Mouse (Mus musculus): ENCODE results near the gene 0610037L13Rik. TPM values are rescaled to one million over a fixed set of nuclear protein-coding genes. Genes with fewer than 3 reads are reported as not detected.

The 0610037L13Rik gene
- total and polyA plus RNA-seq, 3 experiments, result 40.7 to 54.3 (median 43.8) TPM

- H3K27me3 ChIP-seq (replicated peaks), result no peaks in the 10 kb centered on the region
- H3K4me3 ChIP-seq (replicated peaks in 1 of 3; ENCODE audit: low read depth in 2 of 3, low read length in 2 of 3, poor library complexity in 1 of 3), result no peak overlapping the region
- DNase-seq (ENCODE audit: extremely low read depth), result no peak
- TF ChIP-seq BHLHE40 (IDR thresholded peaks at IDR 0.05; ENCODE audit: low read depth, low read length) (no peak), SMC3 (IDR thresholded peaks at IDR 0.05; ENCODE audit: low read depth, low read length) (no peak)
- H3K79me2 ChIP-seq (replicated peaks; ENCODE audit: control insufficient read depth, extremely low read depth, insufficient read depth, poor library complexity, severe bottlenecking), result no peaks in the 10 kb centered on the region
- H3K9me3 ChIP-seq (replicated peaks; ENCODE audit: low read length), result no peaks in the 10 kb centered on the region
- peaks cover 7 to 78% of the 10 kb centered on the region in 2 experiments for H3K36me3 ChIP-seq (replicated peaks in 1 of 2; ENCODE audit: control insufficient read depth in 1 of 2, insufficient read depth in 1 of 2, low read length in 1 of 2)
- no peak overlapping the region for H3K4me2 ChIP-seq (ENCODE audit: insufficient read depth, low read depth, poor library complexity, severe bottlenecking)
- dilution Hi-C loops (cut with MboI; ENCODE audit: extremely low pct_ligation_motif_present, extremely low pct_unique_long_range_greater_than_20kb, low sequenced_read_pairs) (no loop called here), in situ Hi-C loops (cut with MboI; ENCODE audit: low pct_ligation_motif_present, low pct_unique_long_range_greater_than_20kb, low sequenced_read_pairs) (loop anchor here (5.0 to 25.0 kb wide), 3 partner anchors 36 to 431 kb away; no protein-coding TSS in a partner anchor)
- H3K27ac ChIP-seq (ENCODE audit: insufficient read depth, low read depth), result no peak overlapping the region
- H3K4me1 ChIP-seq (ENCODE audit: control insufficient read depth in 1 of 2, insufficient read depth in 2 of 2), result peaks cover 0 to 5% of the 10 kb centered on the region in 2 experiments; a peak in 2 of 4 replicates
- no peak overlapping the region for H3K9ac ChIP-seq (ENCODE audit: insufficient read depth, low read depth)
Observed at GRCm38 (mm10) chr4:107843687-107844086, 45.9 kb upstream of the 0610037L13Rik start.

- H3K36me3 ChIP-seq (replicated peaks in 1 of 2; ENCODE audit: control insufficient read depth in 1 of 2, insufficient read depth in 1 of 2, low read length in 1 of 2), result peaks cover 8 to 84% of the 10 kb centered on the region in 2 experiments
- H3K4me3 ChIP-seq (replicated peaks in 1 of 3; ENCODE audit: low read depth in 2 of 3, low read length in 2 of 3, poor library complexity in 1 of 3), result no peak overlapping the region
- H3K4me1 ChIP-seq (ENCODE audit: control insufficient read depth in 1 of 2, insufficient read depth in 2 of 2), result peaks cover 0 to 5% of the 10 kb centered on the region in 2 experiments; a peak in 2 of 4 replicates
- H3K9ac ChIP-seq (ENCODE audit: insufficient read depth, low read depth), result no peak overlapping the region
- in situ Hi-C loops (cut with MboI; ENCODE audit: low pct_ligation_motif_present, low pct_unique_long_range_greater_than_20kb, low sequenced_read_pairs) (loop anchor here (5.0 to 25.0 kb wide), 3 partner anchors 38 to 433 kb away; no protein-coding TSS in a partner anchor), dilution Hi-C loops (cut with MboI; ENCODE audit: extremely low pct_ligation_motif_present, extremely low pct_unique_long_range_greater_than_20kb, low sequenced_read_pairs) (no loop called here)
- DNase-seq (ENCODE audit: extremely low read depth), result peak; percentile 45
- H3K79me2 ChIP-seq (replicated peaks; ENCODE audit: control insufficient read depth, extremely low read depth, insufficient read depth, poor library complexity, severe bottlenecking), result no peaks in the 10 kb centered on the region
- H3K4me2 ChIP-seq (ENCODE audit: insufficient read depth, low read depth, poor library complexity, severe bottlenecking), result no peak overlapping the region
- TF ChIP-seq CHD2 (IDR thresholded peaks at IDR 0.05; ENCODE audit: low read length) (no peak), MYC (IDR thresholded peaks at IDR 0.05; ENCODE audit: low read depth, low read length) (no peak), IRF4 (IDR thresholded peaks at IDR 0.05; ENCODE audit: low read depth, low read length) (no peak), E2F4 (IDR thresholded peaks at IDR 0.05; ENCODE audit: insufficient replicate concordance, low read depth, low read length) (no peak), ZC3H11A (IDR thresholded peaks at IDR 0.05; ENCODE audit: low read depth, low read length) (peak; percentile 87), POLR2A (IDR thresholded peaks at IDR 0.05; ENCODE audit: low read depth, low read length) (no peak), ELF1 (IDR thresholded peaks at IDR 0.05; ENCODE audit: low read depth, low read length) (no peak), RCOR1 (conservative IDR thresholded peaks at IDR 0.05; ENCODE audit: low read depth, low read length) (no peak), ZKSCAN1 (IDR thresholded peaks at IDR 0.05; ENCODE audit: borderline replicate concordance, low read depth, low read length) (no peak), SMC3 (IDR thresholded peaks at IDR 0.05; ENCODE audit: low read depth, low read length) (peak; percentile 98), EP300 (IDR thresholded peaks at IDR 0.05; ENCODE audit: low read length) (no peak), CTCF (conservative IDR thresholded peaks at IDR 0.05 in 1 of 2, IDR thresholded peaks at IDR 0.05 in 1 of 2; ENCODE audit: low read depth in 2 of 2, low read length in 2 of 2) (peak; percentile 73 to 94), ETS1 (conservative IDR thresholded peaks at IDR 0.05; ENCODE audit: low read depth, low read length) (no peak), HCFC1 (IDR thresholded peaks at IDR 0.05; ENCODE audit: low read depth, low read length) (no peak), NRF1 (IDR thresholded peaks at IDR 0.05; ENCODE audit: low read depth, low read length) (no peak), USF2 (conservative IDR thresholded peaks at IDR 0.05; ENCODE audit: low read depth, low read length) (no peak), RAD21 (IDR thresholded peaks at IDR 0.05; ENCODE audit: low read depth, low read length) (peak; percentile 95), MEF2A (IDR thresholded peaks at IDR 0.05; ENCODE audit: borderline replicate concordance, low read depth, low read length) (no peak)
- no peaks in the 10 kb centered on the region for H3K27me3 ChIP-seq (replicated peaks)
- H3K27ac ChIP-seq (ENCODE audit: insufficient read depth, low read depth), result no peak overlapping the region
- no peaks in the 10 kb centered on the region for H3K9me3 ChIP-seq (replicated peaks; ENCODE audit: low read length)
Observed at GRCm38 (mm10) chr4:107844971-107845370, 44.6 kb upstream of the 0610037L13Rik start.

Data from CH12.LX (cell line).